Mouse (Mus musculus) heart, embryonic 10.5 days (tissue): ENCODE results near the gene Neurod4. TPM values are rescaled to one million over a fixed set of nuclear protein-coding genes. Genes with fewer than 3 reads are reported as not detected.
A peak's percentile ranks its signal among the peaks of the same experiment; 100 is the strongest.
"Not testable (repeated sequence)": the region's sequence is repeated elsewhere in the genome, so short reads cannot be mapped to it uniquely, and the experiment has no call there.

ENCODE experiments used
- DNase-seq: peaks from one replicate; pipeline ENCODE4 v3.0.0-alpha.2; 2017; ENCODE audit warnings: low spot score
- H3K27ac ChIP-seq: fragments of 300-500 bp; sonication (generic); 2 replicates; pipeline ENCODE4 v1.5.1; 2016; ENCODE audit warnings: mild to moderate bottlenecking
- H3K27me3 ChIP-seq: fragments of 300-500 bp; sonication (generic); 2 replicates; pipeline ENCODE4 v1.6.1; 2016; ENCODE audit warnings: mild to moderate bottlenecking; ENCODE audit not compliant: poor library complexity, insufficient read depth, severe bottlenecking
- H3K36me3 ChIP-seq: fragments of 300-500 bp; sonication (generic); 2 replicates; pipeline ENCODE4 v1.6.1; 2016; ENCODE audit warnings: mild to moderate bottlenecking, moderate library complexity
- H3K4me1 ChIP-seq: fragments of 300-500 bp; sonication (generic); 2 replicates; pipeline ENCODE4 v1.6.1; 2016; ENCODE audit warnings: mild to moderate bottlenecking
- H3K4me3 ChIP-seq: fragments of 300-500 bp; sonication (generic); 2 replicates; pipeline ENCODE4 v1.5.1; 2016; ENCODE audit warnings: mild to moderate bottlenecking, moderate library complexity
- H3K9me3 ChIP-seq: fragments of 300-500 bp; sonication (generic); 2 replicates; pipeline ENCODE4 v1.6.1; 2016; ENCODE audit warnings: mild to moderate bottlenecking, moderate library complexity
- WGBS: fragments of 180-500 bp; shearing (Covaris S2); methylation state at CpG from one replicate; pipeline ENCODE4 v1.1.7; 2016; 5-methylcytosine and 5-hydroxymethylcytosine counted together
- polyA plus RNA-seq: library from polyadenylated mRNA; unstranded; fragments of >200 nt; fragmentation: Nextera tagmentation; extraction: Ambion mirVana; gene quantifications from 2 replicates; pipeline ENCODE4 v1.2.1, GENCODE M21; 2016

Gene Neurod4
- 0.06 and 0.28 TPM in 2 replicates for polyA plus RNA-seq

GRCm38 (mm10) chr10:130280066-130280465 lies at the start of gene Neurod4:
Gene Neurod4 (minus strand): TSS chr10:130280240.
- Histone ChIP-seq H3K4me3 (no peak within 1 kb of the TSS), H3K27ac (no peak within 1 kb of the TSS), H3K36me3 (no peaks in the 10 kb centered on the region), H3K4me1 (no peaks in the 10 kb centered on the region), H3K27me3 (no peaks in the 10 kb centered on the region), H3K9me3 (no peaks in the 10 kb centered on the region)
- under 1% methylated on average over 7 of the region's 7 CpGs for WGBS
- DNase-seq = peak; percentile 83

- 85% methylated on average over 4 of the region's 4 CpGs for WGBS
These were observed 44.2 kb upstream of the Neurod4 start for GRCm38 (mm10) chr10:130324243-130324642.

GRCm38 (mm10) chr10:130322637-130323036 lies 42.6 kb upstream of the Neurod4 start, which contains the start of gene Tespa1:
Gene Tespa1 (plus strand): TSS chr10:130322870.
- WGBS = 81% methylated on average over 5 of the region's 5 CpGs
- DNase-seq = no peak
- no peak within 1 kb of the TSS for H3K4me3 ChIP-seq
- no peaks in the 10 kb centered on the region for H3K4me1 ChIP-seq
- no peaks in the 10 kb centered on the region for H3K36me3 ChIP-seq
- H3K27me3 ChIP-seq = no peaks in the 10 kb centered on the region
- H3K9me3 ChIP-seq = no peaks in the 10 kb centered on the region
- H3K27ac ChIP-seq = no peak within 1 kb of the TSS

More at GRCm38 (mm10) chr10:130324243-130324642, 44.2 kb upstream of the Neurod4 start:
- Histone ChIP-seq H3K4me1 (no peaks in the 10 kb centered on the region), H3K9me3 (no peaks in the 10 kb centered on the region), H3K27ac (no peak overlapping the region), H3K4me3 (no peak overlapping the region), H3K36me3 (no peaks in the 10 kb centered on the region), H3K27me3 (no peaks in the 10 kb centered on the region)
- DNase-seq = no peak

- H3K4me3 ChIP-seq = no peak overlapping the region
- H3K9me3 ChIP-seq = no peaks in the 10 kb centered on the region
- no peaks in the 10 kb centered on the region for H3K4me1 ChIP-seq
- H3K36me3 ChIP-seq = no peaks in the 10 kb centered on the region
- no peaks in the 10 kb centered on the region for H3K27me3 ChIP-seq
- no peak overlapping the region for H3K27ac ChIP-seq
- DNase-seq = no peak
These were observed 42.0 kb upstream of the Neurod4 start for GRCm38 (mm10) chr10:130322062-130322461.

GRCm38 (mm10) chr10:130320715-130321114 lies 40.7 kb upstream of the Neurod4 start:
- Histone ChIP-seq H3K4me3 (no peak overlapping the region), H3K9me3 (no peaks in the 10 kb centered on the region), H3K36me3 (no peaks in the 10 kb centered on the region), H3K4me1 (no peaks in the 10 kb centered on the region), H3K27me3 (no peaks in the 10 kb centered on the region), H3K27ac (no peak overlapping the region)
- no peak for DNase-seq
- 80% methylated on average over 2 of the region's 2 CpGs for WGBS

GRCm38 (mm10) chr10:130318720-130319119 lies 38.7 kb upstream of the Neurod4 start:
- Histone ChIP-seq H3K36me3 (no peaks in the 10 kb centered on the region), H3K27ac (no peak overlapping the region), H3K27me3 (no peaks in the 10 kb centered on the region), H3K4me1 (no peaks in the 10 kb centered on the region), H3K9me3 (no peaks in the 10 kb centered on the region), H3K4me3 (no peak overlapping the region)
- 73% methylated on average over 4 of the region's 4 CpGs for WGBS
- DNase-seq = no peak

- Histone ChIP-seq H3K27me3 (no peaks in the 10 kb centered on the region), H3K4me3 (no peak overlapping the region), H3K4me1 (no peaks in the 10 kb centered on the region), H3K9me3 (no peaks in the 10 kb centered on the region), H3K27ac (no peak overlapping the region), H3K36me3 (no peaks in the 10 kb centered on the region)
- DNase-seq = no peak
These were observed 35.8 kb upstream of the Neurod4 start for GRCm38 (mm10) chr10:130315846-130316245.

- H3K27ac ChIP-seq = no peak overlapping the region
- H3K4me1 ChIP-seq = no peaks in the 10 kb centered on the region
- H3K9me3 ChIP-seq = no peaks in the 10 kb centered on the region
- no peaks in the 10 kb centered on the region for H3K27me3 ChIP-seq
- H3K36me3 ChIP-seq = no peaks in the 10 kb centered on the region
- DNase-seq = no peak
- WGBS = 56% methylated on average over 2 of the region's 2 CpGs
- no peak overlapping the region for H3K4me3 ChIP-seq
These were observed 34.2 kb upstream of the Neurod4 start for GRCm38 (mm10) chr10:130314110-130314829.

- Histone ChIP-seq H3K27ac (no peak overlapping the region), H3K4me1 (no peaks in the 10 kb centered on the region), H3K27me3 (no peaks in the 10 kb centered on the region), H3K9me3 (no peaks in the 10 kb centered on the region), H3K4me3 (no peak overlapping the region), H3K36me3 (no peaks in the 10 kb centered on the region)
- DNase-seq = no peak
- WGBS = 57% methylated on average over 1 of the region's 1 CpGs
These were observed 33.5 kb upstream of the Neurod4 start for GRCm38 (mm10) chr10:130313531-130313930.

- H3K4me1 ChIP-seq = no peaks in the 10 kb centered on the region
- no peaks in the 10 kb centered on the region for H3K27me3 ChIP-seq
- no peaks in the 10 kb centered on the region for H3K36me3 ChIP-seq
- no peak overlapping the region for H3K4me3 ChIP-seq
- WGBS = 78% methylated on average over 2 of the region's 2 CpGs
- DNase-seq = no peak
- H3K9me3 ChIP-seq = no peaks in the 10 kb centered on the region
- no peak overlapping the region for H3K27ac ChIP-seq
These were observed 31.6 kb upstream of the Neurod4 start for GRCm38 (mm10) chr10:130311534-130312227.

- not testable (repeated sequence) for H3K4me1 ChIP-seq
These were observed 24.1 kb upstream of the Neurod4 start for GRCm38 (mm10) chr10:130304138-130304537.

GRCm38 (mm10) chr10:130298748-130299147 lies 18.7 kb upstream of the Neurod4 start:
- not testable (repeated sequence) for H3K27ac ChIP-seq, DNase-seq
- 16% methylated on average over 4 of the region's 4 CpGs for WGBS

More at GRCm38 (mm10) chr10:130304138-130304537, 24.1 kb upstream of the Neurod4 start:
- not testable (repeated sequence) for H3K27ac ChIP-seq, H3K4me3 ChIP-seq, H3K36me3 ChIP-seq, H3K9me3 ChIP-seq, DNase-seq, H3K27me3 ChIP-seq
- WGBS = 83% methylated on average over 3 of the region's 5 CpGs

GRCm38 (mm10) chr10:130293741-130294408 lies 13.8 kb upstream of the Neurod4 start:
- WGBS = 22% methylated on average over 3 of the region's 3 CpGs
- no peaks in the 10 kb centered on the region for H3K36me3 ChIP-seq
- H3K4me3 ChIP-seq = no peak overlapping the region
- no peak for DNase-seq
- no peaks in the 10 kb centered on the region for H3K4me1 ChIP-seq
- no peaks in the 10 kb centered on the region for H3K27me3 ChIP-seq
- no peak overlapping the region for H3K27ac ChIP-seq
- H3K9me3 ChIP-seq = no peaks in the 10 kb centered on the region

More at GRCm38 (mm10) chr10:130298748-130299147, 18.7 kb upstream of the Neurod4 start:
- not testable (repeated sequence) for H3K27me3 ChIP-seq, H3K4me1 ChIP-seq, H3K4me3 ChIP-seq, H3K36me3 ChIP-seq, H3K9me3 ChIP-seq
